Mouse (Mus musculus): Measurements from ENCODE around the gene Sipa1. TPM values are rescaled to one million over a fixed set of nuclear protein-coding genes. Genes with fewer than 3 reads are reported as not detected.
"Not testable (repeated sequence)": the region's sequence is repeated elsewhere in the genome, so short reads cannot be mapped to it uniquely, and the experiment has no call there.

The Sipa1 gene
- polyA plus RNA-seq, 1 experiment from 2014 or later: 8.2 TPM

DNA sequence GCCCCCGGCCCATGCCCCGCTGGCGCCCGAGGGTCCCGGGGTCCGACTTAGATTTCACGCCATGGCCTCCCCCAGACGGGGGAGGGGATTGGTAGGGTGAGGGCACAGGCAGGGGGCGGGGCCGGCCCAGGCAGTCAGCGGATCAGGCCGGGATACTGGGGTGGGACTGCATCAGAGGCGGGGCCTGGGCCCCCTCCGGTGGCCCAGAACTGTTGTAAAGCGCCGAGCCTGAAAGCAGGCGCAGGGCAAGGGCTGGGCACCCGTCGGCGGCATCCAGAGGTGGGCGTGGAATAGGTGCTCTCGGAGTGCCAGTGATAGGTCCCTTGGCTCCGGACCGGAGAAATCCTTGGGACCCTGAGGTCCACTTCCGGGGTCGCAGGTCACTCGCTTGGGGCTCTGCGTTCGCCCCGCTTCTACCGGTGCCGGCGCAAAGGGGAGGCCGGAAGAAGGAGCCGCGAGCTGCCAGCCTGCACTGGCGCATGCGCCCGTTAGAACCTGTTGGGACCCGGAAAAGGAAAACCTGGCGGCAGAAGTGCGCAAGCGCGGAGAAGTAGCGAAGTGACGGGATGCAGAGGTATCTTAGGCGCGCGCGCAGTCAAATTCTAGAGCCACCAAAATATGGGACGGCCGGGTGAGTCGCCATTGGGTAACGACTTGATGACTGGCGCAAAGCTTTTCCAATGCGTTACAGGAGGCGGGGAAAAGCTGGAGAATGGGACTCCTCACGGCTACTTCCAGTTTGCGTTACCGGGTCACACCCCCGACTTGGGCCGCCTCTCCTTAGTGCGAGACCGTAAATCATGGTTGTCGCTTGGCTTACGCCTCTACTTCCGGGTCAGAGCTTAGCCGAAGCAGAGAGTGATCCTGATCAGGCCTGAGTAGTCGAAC is 24.9 kb upstream of the Sipa1 start, which contains the start of the genes Map3k11 and Pcnx3:
Gene Map3k11, plus strand, starts transcription at position 543 of the 888 bp plus-strand sequence.
Gene Pcnx3, minus strand, starts transcription at position 709 of the 888 bp plus-strand sequence.
- H3K27ac ChIP-seq (ENCODE audit: low read depth, low read length): peak within 1 kb of the TSS; percentile 97
- no peaks in the 10 kb centered on the region for H3K27me3 ChIP-seq (replicated peaks; ENCODE audit: control insufficient read depth, insufficient read depth, low read length)
- peak within 1 kb of the TSS; percentile 87 for H3K9ac ChIP-seq (ENCODE audit: low read depth, low read length)
- TF ChIP-seq CTCF (IDR thresholded peaks at IDR 0.05; ENCODE audit: low read depth): peak; percentile 46
- H3K9me3 ChIP-seq (ENCODE audit: control insufficient read depth): no peaks in the 10 kb centered on the region
- H3K4me2 ChIP-seq (replicated peaks; ENCODE audit: low read depth): peak within 1 kb of the TSS; percentile 99
- under 1% methylated on average over 68 of the region's 69 CpGs for WGBS
- peak within 1 kb of the TSS; percentile 84 for H3K4me3 ChIP-seq (ENCODE audit: low read depth, low read length)
- peaks cover 53% of the 10 kb centered on the region for H3K36me3 ChIP-seq (ENCODE audit: control insufficient read depth, insufficient read depth)
- peaks cover 16% of the 10 kb centered on the region for H3K4me1 ChIP-seq (replicated peaks; ENCODE audit: control insufficient read depth, insufficient read depth, low read length)
- ATAC-seq: peak; percentile 88

GRCm38 (mm10) chr19:5687738-5688137 is 24.2 kb upstream of the Sipa1 start:
- peak overlapping the region; percentile 99 for H3K4me2 ChIP-seq (replicated peaks; ENCODE audit: low read depth)
- peak overlapping the region; percentile 87 for H3K9ac ChIP-seq (ENCODE audit: low read depth, low read length)
- 14% methylated on average over 9 of the region's 9 CpGs for WGBS
- TF ChIP-seq CTCF (IDR thresholded peaks at IDR 0.05; ENCODE audit: low read depth): no peak
- H3K4me1 ChIP-seq (replicated peaks; ENCODE audit: control insufficient read depth, insufficient read depth, low read length): peaks cover 16% of the 10 kb centered on the region
- H3K27me3 ChIP-seq (replicated peaks; ENCODE audit: control insufficient read depth, insufficient read depth, low read length): no peaks in the 10 kb centered on the region
- H3K36me3 ChIP-seq (ENCODE audit: control insufficient read depth, insufficient read depth): peaks cover 54% of the 10 kb centered on the region
- H3K9me3 ChIP-seq (ENCODE audit: control insufficient read depth): no peaks in the 10 kb centered on the region
- H3K27ac ChIP-seq (ENCODE audit: low read depth, low read length): peak overlapping the region; percentile 97; the same call in 1 of the 2 replicates
- ATAC-seq: no peak
- H3K4me3 ChIP-seq (ENCODE audit: low read depth, low read length): peak overlapping the region; percentile 84

DNA sequence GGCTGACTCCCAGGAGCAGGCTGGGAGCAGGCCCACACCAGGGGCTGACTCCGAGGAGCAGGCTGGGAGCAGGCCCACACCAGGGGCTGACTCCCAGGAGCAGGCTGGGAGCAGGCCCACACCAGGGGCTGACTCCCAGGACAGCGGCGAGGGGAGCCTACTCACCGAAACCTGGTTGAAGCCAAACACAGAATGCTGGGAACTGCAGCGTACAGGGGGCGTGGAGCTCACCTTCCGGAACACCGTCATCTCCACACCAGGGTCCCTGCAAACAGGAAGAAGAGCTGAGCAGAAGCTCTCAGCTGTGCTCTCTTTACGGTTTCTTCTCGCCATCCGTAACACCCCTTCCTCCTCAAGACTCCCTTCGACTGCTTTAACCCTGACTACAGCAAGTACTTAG is 23.4 kb upstream of the Sipa1 start:
- Histone ChIP-seq H3K36me3 (ENCODE audit: control insufficient read depth, insufficient read depth) (peaks cover 54% of the 10 kb centered on the region), H3K4me1 (replicated peaks; ENCODE audit: control insufficient read depth, insufficient read depth, low read length) (peaks cover 12% of the 10 kb centered on the region; the same call in 1 of the 2 replicates)
- ATAC-seq; H3K4me3 ChIP-seq (ENCODE audit: low read depth, low read length); H3K4me2 ChIP-seq (replicated peaks; ENCODE audit: low read depth); H3K9me3 ChIP-seq (ENCODE audit: control insufficient read depth); H3K27me3 ChIP-seq (replicated peaks; ENCODE audit: control insufficient read depth, insufficient read depth, low read length); H3K27ac ChIP-seq (ENCODE audit: low read depth, low read length); H3K9ac ChIP-seq (ENCODE audit: low read depth, low read length): not testable (repeated sequence)
- 88% methylated on average over 11 of the region's 12 CpGs for WGBS

GRCm38 (mm10) chr19:5686437-5686836 is 22.9 kb upstream of the Sipa1 start:
- Histone ChIP-seq H3K4me1 (replicated peaks; ENCODE audit: control insufficient read depth, insufficient read depth, low read length) (peaks cover 11% of the 10 kb centered on the region; the same call in 1 of the 2 replicates), H3K27ac (ENCODE audit: low read depth, low read length) (no peak overlapping the region), H3K4me3 (ENCODE audit: low read depth, low read length) (no peak overlapping the region), H3K36me3 (ENCODE audit: control insufficient read depth, insufficient read depth) (peaks cover 55% of the 10 kb centered on the region), H3K9me3 (ENCODE audit: control insufficient read depth) (no peaks in the 10 kb centered on the region), H3K9ac (ENCODE audit: low read depth, low read length) (no peak overlapping the region), H3K4me2 (replicated peaks; ENCODE audit: low read depth) (no peak overlapping the region), H3K27me3 (replicated peaks; ENCODE audit: control insufficient read depth, insufficient read depth, low read length) (no peaks in the 10 kb centered on the region)
- ATAC-seq: no peak
- 80% methylated on average over 13 of the region's 13 CpGs for WGBS
- no peak for TF ChIP-seq CTCF (IDR thresholded peaks at IDR 0.05; ENCODE audit: low read depth)

DNA sequence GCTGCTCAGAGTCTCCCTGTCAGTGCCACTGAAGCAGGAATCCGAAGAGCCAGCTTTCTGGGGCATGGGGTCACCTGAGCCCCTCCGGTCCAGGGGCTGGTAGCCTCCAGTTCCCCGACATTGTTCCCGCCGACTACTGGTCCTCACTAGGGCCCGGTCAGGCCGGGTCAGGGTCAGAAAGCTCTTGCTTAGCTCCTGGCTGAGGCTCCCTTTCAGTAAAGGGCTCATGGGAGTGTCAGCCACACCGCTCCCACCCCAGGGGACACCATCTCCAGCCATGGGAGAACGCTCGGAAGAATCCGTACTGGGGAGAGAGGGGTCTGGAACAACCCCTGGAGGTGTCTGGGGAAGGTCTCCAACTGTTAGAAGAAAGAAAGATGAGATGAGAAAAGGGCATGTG is 22.4 kb upstream of the Sipa1 start:
- H3K27me3 ChIP-seq (replicated peaks; ENCODE audit: control insufficient read depth, insufficient read depth, low read length): no peaks in the 10 kb centered on the region
- no peak overlapping the region for H3K4me2 ChIP-seq (replicated peaks; ENCODE audit: low read depth)
- ATAC-seq: no peak
- H3K27ac ChIP-seq (ENCODE audit: low read depth, low read length): no peak overlapping the region
- no peaks in the 10 kb centered on the region for H3K9me3 ChIP-seq (ENCODE audit: control insufficient read depth)
- peaks cover 7% of the 10 kb centered on the region; the same call in 1 of the 2 replicates for H3K4me1 ChIP-seq (replicated peaks; ENCODE audit: control insufficient read depth, insufficient read depth, low read length)
- WGBS: 96% methylated on average over 11 of the region's 11 CpGs
- peaks cover 61% of the 10 kb centered on the region for H3K36me3 ChIP-seq (ENCODE audit: control insufficient read depth, insufficient read depth)
- H3K9ac ChIP-seq (ENCODE audit: low read depth, low read length): no peak overlapping the region
- TF ChIP-seq CTCF (IDR thresholded peaks at IDR 0.05; ENCODE audit: low read depth): no peak
- no peak overlapping the region for H3K4me3 ChIP-seq (ENCODE audit: low read depth, low read length)

DNA sequence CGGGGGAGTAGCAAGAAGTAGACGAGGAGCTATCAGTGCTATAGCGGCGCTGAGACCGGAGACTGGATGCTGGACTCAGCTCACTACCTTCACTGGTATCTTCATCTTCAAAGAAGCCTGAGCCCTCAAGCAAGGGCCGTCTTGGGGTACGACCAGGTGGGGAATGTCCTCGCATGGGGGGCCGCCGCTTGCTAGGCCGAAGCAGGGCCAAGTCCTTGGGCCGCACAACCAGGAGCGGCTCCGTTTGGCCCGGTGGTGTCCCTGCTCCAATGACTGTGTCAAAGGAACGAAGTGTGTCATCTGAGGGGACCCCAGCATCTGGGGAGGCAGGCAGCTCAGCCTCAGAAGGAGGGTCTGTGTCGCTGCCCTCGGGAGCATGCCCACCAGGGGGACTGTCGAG is 21.9 kb upstream of the Sipa1 start:
- no peak for TF ChIP-seq CTCF (IDR thresholded peaks at IDR 0.05; ENCODE audit: low read depth)
- no peak overlapping the region for H3K4me2 ChIP-seq (replicated peaks; ENCODE audit: low read depth)
- no peak for ATAC-seq
- no peak overlapping the region for H3K9ac ChIP-seq (ENCODE audit: low read depth, low read length)
- no peaks in the 10 kb centered on the region for H3K9me3 ChIP-seq (ENCODE audit: control insufficient read depth)
- WGBS: 96% methylated on average over 19 of the region's 19 CpGs
- H3K4me3 ChIP-seq (ENCODE audit: low read depth, low read length): no peak overlapping the region
- no peaks in the 10 kb centered on the region for H3K27me3 ChIP-seq (replicated peaks; ENCODE audit: control insufficient read depth, insufficient read depth, low read length)
- no peak overlapping the region for H3K27ac ChIP-seq (ENCODE audit: low read depth, low read length)
- peaks cover 7% of the 10 kb centered on the region; the same call in 1 of the 2 replicates for H3K4me1 ChIP-seq (replicated peaks; ENCODE audit: control insufficient read depth, insufficient read depth, low read length)
- H3K36me3 ChIP-seq (ENCODE audit: control insufficient read depth, insufficient read depth): peaks cover 65% of the 10 kb centered on the region

Data from intestine, postnatal 0 days (tissue).